In genomic region chr5:37196666-37197250, GRCm38 (mm10) we compare ENCODE assay signal across 11 mouse cellular contexts. TPM values are rescaled to one million over a fixed set of nuclear protein-coding genes. Genes with fewer than 3 reads are reported as not detected.
A peak's percentile ranks its signal among the peaks of the same experiment; 100 is the strongest.
DNase-seq lines count a peak whose midpoint lies in the region; ATAC-seq lines count a peak whose summit lies in the region.
"Had no signal": no experiment of that assay in that cellular context is flagged by ENCODE, and none has a peak within 500 bp of the region (broad histone marks: within the 10 kb centered on the region; RNA-seq: fewer than 3 reads in every experiment).

No protein-coding gene starts in this region.

- no peak overlapping the region for H3K9ac ChIP-seq in hindbrain, embryonic 16.5 days (ENCODE audit: low read depth, low read length)
- H3K9ac ChIP-seq: forebrain, embryonic 12.5 days; midbrain, embryonic 13.5 days had no signal

- H3K27me3 ChIP-seq in hindbrain, embryonic 16.5 days (replicated peaks; ENCODE audit: control insufficient read depth, insufficient read depth, low read length), result no peaks in the 10 kb centered on the region
- H3K27me3 ChIP-seq: forebrain, embryonic 12.5 days; midbrain, embryonic 13.5 days had no signal

- H3K9me3 ChIP-seq in hindbrain, embryonic 16.5 days (ENCODE audit: control insufficient read depth, low read length), result no peaks in the 10 kb centered on the region
- H3K9me3 ChIP-seq: forebrain, embryonic 12.5 days; midbrain, embryonic 13.5 days had no signal

- H3K27ac ChIP-seq in hindbrain, embryonic 16.5 days (ENCODE audit: low read depth, low read length), result peak overlapping the region; percentile 37
- H3K27ac ChIP-seq: forebrain, embryonic 12.5 days; midbrain, embryonic 13.5 days had no signal

- no peak overlapping the region for H3K4me3 ChIP-seq in hindbrain, embryonic 16.5 days (ENCODE audit: low read length)
- H3K4me3 ChIP-seq: forebrain, embryonic 12.5 days; midbrain, embryonic 13.5 days had no signal

- peak; percentile 26 for ATAC-seq in hindbrain, embryonic 16.5 days
- no peak for ATAC-seq in granulocyte monocyte progenitor cell, adult 5-6 weeks (replicated peaks; ENCODE audit: poor library complexity, severe bottlenecking)
- ATAC-seq: midbrain, embryonic 13.5 days had no signal

- no peaks in the 10 kb centered on the region for H3K36me3 ChIP-seq in hindbrain, embryonic 16.5 days (ENCODE audit: control insufficient read depth, insufficient read depth, low read length)
- H3K36me3 ChIP-seq: forebrain, embryonic 12.5 days; midbrain, embryonic 13.5 days had no signal

- peaks cover 28% of the 10 kb centered on the region for H3K4me1 ChIP-seq in hindbrain, embryonic 16.5 days (ENCODE audit: control insufficient read depth, insufficient read depth, low read depth, low read length)

- DNase-seq in embryo, embryonic 10 days (ENCODE audit: low spot score), result peak; percentile 36
- no peak for DNase-seq in embryo, embryonic 9.5 days (ENCODE audit: extremely low spot score)
- DNase-seq in CD4-positive, CD25-positive, alpha-beta regulatory T cell, adult 2 months (ENCODE audit: low read depth, low spot score), result peak; percentile 52
- peak; percentile 24 to 52 for DNase-seq in lung, postnatal 4 days
- no peak for DNase-seq in c-Kit-positive CD71-positive TER-119-positive erythroid progenitor cells, embryonic 14.5 days (ENCODE audit: low spot score)
- DNase-seq in urinary bladder, adult 2 months (ENCODE audit: low spot score), result no peak
- DNase-seq: right cerebral cortex, postnatal 14 days had no signal

- H3K4me2 ChIP-seq in hindbrain, embryonic 16.5 days (ENCODE audit: low read length), result no peak overlapping the region
- H3K4me2 ChIP-seq: forebrain, embryonic 12.5 days; midbrain, embryonic 13.5 days had no signal

- 48% methylated on average over 10 of the region's 10 CpGs for WGBS in hindbrain, embryonic 16.5 days

RNA-seq across cellular contexts. Expression of gene Crmp1, which starts 45.0 kb away (rescaled TPM):
- 851 and 939 TPM in 2 replicates for polyA plus RNA-seq in hindbrain, embryonic 16.5 days (2015; fragmentation: Nextera tagmentation; extraction: Ambion mirVana)
- 0.41 and 0.66 TPM in 2 replicates for polyA plus RNA-seq in urinary bladder, adult 2 months (2012; rRNA removed)
- not detected in 2 replicates for total RNA-seq in granulocyte monocyte progenitor cell, adult 5-6 weeks (2014; fragmentation: Nextera tagmentation)
- not detected in 2 replicates for total RNA-seq in granulocyte monocyte progenitor cell, adult 5-6 weeks (2017)

Comparison
In these comparisons a context has a peak if more than half of its experiments do, and no peak if none do; other contexts are left out.
1. DNase-seq: peak in embryo, embryonic 10 days (single experiment), CD4-positive, CD25-positive, alpha-beta regulatory T cell, adult 2 months (single experiment) and lung, postnatal 4 days (2 of 2); none in embryo, embryonic 9.5 days (single experiment), c-Kit-positive CD71-positive TER-119-positive erythroid progenitor cells, embryonic 14.5 days (single experiment) and urinary bladder, adult 2 months (single experiment).
2. RNA of gene Crmp1, which starts 45.0 kb away (polyA plus RNA-seq): 851 to 939 TPM in hindbrain, embryonic 16.5 days; 0.41 to 0.66 TPM in urinary bladder, adult 2 months; every median in the first group is over 100 times any median in the second.